Mouse (Mus musculus): Measurements from ENCODE around the gene Bet1l.
A peak's percentile ranks its signal among the peaks of the same experiment; 100 is the strongest.
"Not testable (repeated sequence)": the region's sequence is repeated elsewhere in the genome, so short reads cannot be mapped to it uniquely, and the experiment has no call there.

The Bet1l gene

DNA sequence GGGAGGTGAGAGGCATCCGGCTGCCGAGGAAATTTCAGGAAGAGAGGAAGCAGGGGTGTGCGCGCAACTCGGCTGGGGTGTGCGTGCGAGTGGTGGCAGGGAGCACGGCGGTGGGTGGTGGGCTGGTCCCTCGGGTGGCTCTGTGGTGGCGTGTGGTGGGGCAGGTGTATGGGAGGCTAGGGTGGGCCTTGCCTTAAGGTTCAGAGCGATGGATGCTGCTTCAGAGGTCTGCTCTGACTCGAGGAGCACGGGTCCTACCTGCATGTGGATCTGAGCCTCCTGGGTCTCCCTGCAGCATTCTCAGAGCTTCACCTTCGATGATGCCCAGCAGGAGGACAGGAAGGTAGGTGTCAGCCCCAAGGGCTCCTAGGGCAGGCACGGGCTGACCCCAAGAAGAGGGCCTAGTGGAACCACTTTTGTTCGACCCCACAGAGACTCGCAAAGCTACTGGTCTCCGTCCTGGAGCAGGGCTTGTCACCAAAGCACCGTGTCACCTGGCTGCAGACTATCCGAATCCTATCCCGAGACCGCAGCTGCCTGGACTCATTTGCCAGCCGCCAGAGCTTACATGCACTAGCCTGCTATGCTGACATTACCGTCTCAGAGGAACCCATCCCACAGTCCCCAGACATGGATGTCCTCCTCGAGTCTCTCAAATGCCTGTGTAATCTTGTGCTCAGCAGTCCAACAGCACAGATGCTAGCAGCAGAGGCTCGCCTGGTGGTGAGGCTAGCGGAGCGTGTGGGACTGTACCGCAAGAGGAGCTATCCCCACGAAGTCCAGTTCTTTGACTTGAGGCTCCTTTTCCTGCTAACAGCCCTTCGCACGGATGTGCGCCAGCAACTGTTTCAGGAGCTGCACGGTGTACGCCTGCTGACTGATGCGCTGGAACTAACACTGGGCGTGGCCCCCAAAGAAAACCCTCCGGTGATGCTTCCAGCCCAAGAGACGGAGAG is at the start of gene Bet1l:
Gene Bet1l (minus strand): TSS at position 28 of the 956 bp plus-strand sequence.
- no peak for DNase-seq

DNA sequence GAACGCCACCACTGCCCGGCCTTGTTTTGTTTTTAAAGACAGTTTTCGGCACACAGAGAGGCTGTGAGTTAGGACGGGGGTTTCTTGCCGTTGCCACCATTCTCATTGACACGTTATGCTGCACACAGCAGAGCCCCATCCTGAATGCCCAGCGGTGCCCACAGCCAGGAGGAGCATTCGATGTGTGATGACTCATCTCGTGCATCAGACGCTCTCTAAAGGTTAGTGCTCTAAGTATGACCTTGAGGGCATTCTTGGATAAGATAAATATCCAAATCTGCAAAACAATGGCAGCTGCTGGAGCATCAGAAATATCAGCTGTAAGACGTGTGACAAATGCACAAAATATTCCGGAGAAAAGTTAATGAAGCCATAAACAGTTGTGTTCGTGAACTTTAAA is 49.8 kb upstream of the Bet1l start:
- no peak for DNase-seq

DNA sequence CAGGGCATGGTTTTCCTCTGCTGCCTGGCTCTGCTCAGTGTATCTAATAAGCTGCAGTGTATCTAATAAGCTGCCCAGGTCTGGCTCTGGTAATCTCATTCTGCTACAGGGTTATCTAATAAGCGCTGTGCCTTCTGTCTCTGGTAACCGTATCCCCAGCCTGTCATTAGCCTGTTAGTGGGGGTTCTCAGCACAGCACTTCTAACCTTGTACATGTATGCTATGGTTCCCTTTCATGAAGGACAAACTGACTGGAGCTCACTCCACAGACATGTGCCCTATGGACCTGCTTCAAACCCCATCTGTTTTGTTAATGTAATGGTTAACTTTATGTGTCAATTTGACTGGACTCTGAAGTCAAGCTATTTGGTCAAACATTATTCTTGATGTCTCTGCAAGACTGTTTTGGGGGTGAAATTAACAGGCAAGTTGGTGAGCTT is 48.3 kb upstream of the Bet1l start:
- no peak for DNase-seq

DNA sequence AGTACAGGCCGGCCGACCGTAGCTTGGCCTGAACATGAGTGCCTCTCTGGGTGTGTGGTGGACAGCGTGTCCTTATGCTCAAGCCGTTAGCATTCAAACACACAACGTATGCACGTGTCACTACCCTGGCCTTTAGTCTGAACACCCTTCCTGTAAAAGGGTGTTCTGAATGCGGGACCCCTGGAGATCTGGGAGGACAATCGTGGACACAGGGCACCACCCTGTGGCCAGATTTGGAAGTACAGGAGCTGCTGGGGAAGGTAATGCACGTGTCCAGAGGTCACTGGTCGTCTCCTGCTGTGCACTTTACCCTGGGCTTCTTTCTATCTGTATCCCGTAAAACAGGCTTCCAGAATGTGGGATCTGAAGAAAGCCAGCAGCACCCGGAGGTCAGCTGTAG is 45.8 kb upstream of the Bet1l start:
- peak; percentile 58 for DNase-seq

DNA sequence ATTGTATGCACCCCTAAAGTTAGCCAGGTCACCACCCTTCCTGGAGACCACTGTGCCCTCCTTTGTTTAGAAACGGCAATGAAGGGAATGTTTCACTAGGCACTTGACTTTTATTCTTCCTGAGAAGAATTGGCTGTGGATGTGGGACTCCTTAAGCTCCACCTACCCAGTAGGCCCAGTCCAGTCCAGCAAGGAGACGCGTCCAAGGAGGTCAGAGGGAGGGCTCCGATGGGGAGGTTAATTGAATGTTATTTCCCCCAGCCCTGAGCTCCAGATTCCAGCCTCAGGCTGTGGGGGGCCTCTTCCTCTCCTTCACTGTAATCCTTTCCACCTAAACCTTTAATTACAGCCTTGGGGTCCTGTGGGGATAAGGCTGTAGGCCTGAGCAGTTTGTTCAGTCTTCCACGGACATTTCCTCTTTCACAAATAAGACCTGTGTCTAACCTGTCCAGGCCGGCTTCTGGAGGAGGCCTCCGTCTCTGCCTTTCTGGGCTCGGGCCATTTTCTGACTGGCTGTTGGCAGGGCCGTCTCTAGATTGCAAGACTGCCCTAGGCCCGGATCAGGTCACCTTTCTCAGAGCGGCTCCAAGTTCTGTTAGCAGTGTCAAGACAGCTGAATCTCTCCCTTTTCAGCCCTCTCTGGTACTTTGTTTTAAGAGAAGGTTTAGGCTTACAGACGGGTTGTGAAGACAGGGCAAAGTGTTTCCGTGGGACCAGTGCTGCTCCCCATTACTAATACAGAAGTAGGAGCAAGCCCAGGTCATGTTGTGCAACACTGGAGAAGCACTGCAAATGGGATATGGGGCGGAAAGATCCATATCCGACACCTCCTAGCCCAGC is 44.9 kb upstream of the Bet1l start:
- no peak for DNase-seq

DNA sequence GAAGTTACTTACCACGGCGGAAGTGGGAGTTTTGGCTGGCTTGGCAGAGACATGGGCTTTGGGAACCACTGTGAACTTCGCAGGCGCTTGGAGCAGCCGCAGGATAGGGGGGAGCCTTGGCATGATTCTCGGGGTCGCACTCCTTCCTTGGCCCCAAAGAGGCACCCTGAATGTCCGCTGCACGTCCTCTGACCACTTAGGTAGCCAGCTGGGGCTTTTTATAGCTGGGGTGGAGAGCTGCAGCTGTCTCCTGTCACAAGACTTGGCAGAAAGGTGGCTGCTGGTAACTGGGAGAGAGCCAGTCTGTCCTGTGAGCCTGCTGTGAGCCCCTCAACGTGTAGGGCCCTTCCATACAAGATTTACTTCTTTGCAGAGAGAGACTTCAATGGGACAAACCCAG is 42.8 kb upstream of the Bet1l start, which contains the start of gene Cox8b:
Gene Cox8b (minus strand): TSS at position 227 of the 400 bp plus-strand sequence.
- DNase-seq: no peak

DNA sequence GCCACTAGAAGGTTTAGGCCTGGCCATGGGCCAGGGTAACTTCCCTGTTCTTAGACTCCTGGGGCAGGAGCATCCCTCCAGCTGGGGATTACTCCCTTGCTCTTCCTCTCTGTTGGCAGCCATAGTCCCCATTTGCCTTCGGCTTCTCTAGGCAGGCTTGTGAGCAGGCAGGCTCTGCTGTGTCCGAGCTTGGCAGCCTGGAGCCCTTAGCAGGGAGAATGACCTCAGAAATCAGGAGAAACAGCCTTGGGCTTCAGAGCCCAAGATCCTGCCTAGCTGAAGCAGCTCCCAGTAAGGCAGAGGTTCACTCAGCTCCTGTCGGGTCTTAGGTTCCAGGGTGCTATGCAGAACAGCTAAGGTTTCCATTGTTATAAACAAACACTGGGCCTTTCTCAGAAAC is 41.7 kb upstream of the Bet1l start:
- DNase-seq: no peak

DNA sequence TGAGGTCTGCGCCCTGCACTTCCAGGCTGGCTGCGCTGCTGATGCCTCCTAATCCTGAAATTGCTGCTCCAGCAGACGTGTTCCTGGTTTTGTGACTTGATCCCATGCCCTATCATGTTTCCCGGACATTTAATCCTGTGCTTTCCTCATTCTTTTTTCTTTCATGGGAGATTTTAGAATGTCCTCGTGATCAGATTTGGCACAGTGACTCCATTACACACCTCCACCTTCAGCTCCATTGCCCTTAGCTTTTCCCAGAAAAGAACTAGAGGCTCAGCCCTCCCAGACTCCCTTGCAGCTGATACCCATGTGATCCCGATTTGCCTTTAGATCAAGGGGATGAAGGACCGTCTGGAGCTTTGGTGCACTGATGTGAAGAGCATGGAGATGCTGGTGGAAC is 40.5 kb upstream of the Bet1l start:
- DNase-seq: no peak

DNA sequence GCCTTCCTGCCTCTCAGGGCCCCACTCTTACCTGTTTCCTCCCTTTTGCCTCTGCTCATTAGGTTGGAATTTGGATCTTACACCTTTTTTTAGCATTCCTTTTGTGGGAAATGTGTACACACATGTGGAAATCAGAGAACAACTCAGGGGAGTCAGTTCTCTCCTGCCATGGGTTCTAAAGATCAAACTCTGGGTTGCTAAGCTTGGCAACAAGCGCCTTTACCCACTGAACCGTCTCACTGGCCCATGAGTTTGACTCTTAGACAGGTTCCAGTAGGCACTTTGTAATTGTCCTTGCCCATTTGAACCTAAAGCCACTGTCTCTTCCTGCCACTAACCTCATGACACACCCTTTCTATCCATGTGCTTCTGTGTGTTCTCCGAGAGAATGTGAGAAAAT is 37.2 kb upstream of the Bet1l start:
- DNase-seq: no peak

DNA sequence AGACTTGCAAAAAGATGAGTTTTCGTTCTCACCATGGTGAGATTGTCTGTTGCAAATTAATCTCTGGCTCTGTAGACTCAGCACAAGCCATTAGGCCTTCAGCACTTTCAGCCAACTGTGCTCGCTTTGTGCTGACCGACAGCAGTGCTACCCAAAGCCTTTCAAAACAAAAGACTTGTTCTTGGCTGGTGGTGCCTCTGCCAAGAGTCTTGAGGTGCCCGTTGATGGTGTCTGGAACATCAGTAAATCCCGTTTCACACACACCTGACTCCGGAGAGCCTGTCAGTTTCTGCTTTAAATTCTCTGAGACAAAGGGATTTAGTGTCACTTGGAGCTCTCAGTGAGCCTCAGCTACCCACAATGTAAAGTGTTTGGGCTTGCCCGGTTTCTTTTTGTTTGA is 36.7 kb upstream of the Bet1l start:
- DNase-seq: no peak

DNA sequence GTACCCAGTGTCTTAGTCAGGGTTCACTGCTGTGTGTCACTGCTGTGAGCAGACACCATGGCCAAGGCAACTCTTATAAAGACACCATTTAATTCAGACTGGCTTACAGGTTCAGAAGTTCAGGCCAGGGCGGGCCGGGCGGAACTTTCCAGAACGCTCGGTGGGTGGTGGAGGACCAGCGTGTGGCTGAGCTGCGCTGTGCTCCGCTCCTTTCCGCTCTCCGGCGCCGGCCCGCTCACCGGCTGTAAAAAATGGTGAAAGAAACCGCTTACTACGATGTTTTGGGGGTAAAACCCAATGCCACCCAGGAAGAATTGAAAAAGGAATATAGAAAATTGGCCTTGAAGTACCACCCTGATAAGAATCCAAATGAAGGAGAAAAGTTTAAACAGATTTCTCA is 33.3 kb upstream of the Bet1l start:
- not testable (repeated sequence) for DNase-seq

DNA sequence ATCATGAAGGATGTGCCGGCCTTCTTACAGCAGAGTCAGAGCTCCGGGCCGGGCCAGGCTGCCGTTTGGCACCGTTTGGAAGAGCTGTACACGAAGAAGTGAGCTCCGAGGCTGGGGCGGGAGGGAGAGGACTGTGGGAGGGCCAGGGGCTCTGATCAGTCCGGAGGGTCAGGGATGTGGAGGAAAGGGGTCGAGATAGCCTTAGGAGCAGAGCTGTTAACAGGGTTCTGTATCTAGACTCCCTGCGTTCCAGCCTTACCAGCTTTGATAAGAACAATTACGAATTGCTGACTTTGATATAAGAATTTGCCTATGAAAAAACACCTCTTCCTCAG is 25.1 kb upstream of the Bet1l start:
- no peak for DNase-seq

DNA sequence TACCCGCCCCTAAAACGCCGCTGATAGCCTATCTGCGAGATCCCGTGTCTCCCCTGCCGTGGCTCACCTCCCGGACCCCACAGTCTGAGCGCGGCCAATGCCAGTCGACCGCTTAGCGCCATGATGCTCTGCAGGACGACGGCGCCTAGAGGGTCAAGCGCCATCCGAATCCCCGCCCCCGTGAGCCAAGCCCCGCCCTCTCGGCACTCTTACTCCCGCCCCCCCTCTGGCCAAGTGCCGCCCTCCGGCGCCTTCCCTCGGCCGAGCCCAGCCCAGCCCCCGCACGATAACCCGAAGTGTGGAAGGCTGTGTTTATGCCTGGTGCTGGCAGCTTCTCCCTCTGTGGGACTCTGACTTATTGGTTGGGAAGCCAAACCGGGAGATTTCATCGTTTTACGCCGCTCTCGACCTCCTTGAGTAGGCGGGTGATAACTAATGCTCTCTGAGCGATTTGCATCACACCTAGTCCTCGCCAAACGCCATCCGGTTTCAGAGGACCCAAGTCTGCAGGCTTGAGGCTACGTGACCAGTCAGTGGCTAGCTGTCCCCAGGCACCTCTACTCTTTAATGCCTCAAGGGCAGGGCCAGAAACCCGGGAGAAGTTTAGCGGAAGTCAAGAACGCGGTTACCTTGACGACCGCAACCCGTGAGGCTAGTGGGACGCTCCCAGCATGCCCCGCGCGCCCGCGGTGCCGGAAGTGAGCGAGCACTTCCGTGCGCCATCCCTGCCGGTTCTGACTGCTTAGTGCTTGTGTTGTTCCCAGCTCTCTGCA is 24.5 kb upstream of the Bet1l start, which contains the start of the genes Psmd13 and Sirt3:
Gene Psmd13 (plus strand): TSS at position 273 of the 773 bp plus-strand sequence.
Gene Sirt3 (minus strand): TSS at position 614 of the 773 bp plus-strand sequence.
- peak; percentile 95 for DNase-seq

DNA sequence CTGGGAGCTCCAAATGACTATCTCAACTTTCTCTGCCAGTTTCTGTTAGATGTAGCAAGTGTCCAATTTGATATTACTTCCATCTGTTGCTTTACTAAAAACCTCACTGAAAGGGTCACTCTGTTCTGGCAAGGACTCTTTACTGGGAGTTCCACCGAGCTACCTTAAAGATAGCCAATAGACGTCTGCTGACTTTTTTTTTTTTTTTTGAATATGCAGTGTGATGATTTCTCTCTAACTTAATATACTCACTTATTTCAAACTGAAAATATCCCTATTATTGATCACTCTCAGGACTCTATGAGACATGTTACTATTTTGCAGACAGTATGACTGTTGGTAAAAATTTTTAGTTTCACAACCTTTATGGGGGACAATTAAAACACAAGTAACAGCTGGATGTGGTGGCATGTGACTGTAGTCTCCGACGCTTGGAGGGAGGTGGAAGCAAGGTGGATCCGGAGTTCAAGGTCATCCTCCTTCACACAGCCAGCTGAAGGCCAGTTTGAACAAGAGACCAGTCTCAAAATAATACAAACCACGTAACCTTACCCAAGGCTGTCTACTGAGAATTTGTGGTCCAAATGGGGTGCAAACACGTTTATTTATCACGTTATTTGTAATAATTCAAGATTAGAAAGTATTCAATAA is 23.6 kb upstream of the Bet1l start:
- DNase-seq: no peak

DNA sequence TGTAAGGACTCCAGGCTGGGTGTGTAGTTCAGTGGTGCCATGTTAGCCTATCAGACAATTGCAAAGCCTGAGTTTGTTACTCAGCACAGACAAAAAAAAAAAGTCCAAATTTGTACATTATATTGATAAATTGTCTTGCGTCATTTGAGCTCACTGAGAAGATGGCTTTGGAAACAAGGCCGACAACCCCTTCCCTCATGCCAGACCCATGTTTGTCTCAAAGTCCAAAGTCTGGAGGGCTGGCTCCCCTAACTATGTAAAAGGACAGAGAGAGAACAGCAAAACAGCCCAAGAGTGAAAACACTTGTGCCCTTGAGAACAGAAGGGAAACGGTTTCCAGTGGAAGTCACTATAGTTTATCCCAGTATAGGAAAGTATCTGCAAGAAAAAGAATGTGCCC is 23.0 kb upstream of the Bet1l start:
- no peak for DNase-seq

DNA sequence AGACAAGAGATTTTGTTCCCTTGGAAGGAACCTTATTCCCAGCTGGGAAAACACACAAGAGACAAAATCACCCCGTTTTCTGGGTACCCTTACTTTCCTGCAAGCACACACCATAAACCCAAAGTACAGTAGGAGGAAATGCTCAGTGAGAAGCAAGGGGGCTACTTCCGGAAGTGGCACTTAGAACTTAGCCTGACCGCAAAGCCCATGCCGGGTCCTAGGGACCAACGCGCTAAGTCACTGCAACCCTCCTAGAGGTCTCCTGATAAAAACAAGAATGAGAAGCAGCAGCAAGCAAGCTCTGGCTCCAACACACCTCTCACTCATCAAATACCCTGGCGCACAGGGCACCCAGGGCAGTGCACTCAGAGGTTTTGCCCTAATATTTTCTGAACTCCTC is 22.0 kb upstream of the Bet1l start:
- DNase-seq: no peak

DNA sequence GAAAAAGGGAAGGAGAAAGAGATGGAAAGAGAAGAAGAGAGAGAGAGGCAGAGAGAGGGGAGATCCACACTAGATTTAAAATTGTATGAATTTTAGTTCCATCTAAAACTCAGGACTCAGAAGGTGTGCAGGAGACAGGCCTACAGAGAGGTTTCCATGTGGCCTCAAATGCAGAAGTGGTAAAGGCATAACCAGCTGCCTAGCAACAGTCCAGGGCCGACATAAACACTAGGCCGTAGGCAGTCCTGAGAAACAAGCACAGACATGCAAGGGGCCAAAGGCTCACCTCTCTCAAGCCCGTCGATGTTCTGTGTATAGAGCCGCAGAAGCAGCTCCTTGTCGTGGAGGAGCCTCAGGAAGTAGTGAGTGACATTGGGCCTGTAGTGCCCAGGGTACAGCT is 20.0 kb upstream of the Bet1l start:
- no peak for DNase-seq

DNA sequence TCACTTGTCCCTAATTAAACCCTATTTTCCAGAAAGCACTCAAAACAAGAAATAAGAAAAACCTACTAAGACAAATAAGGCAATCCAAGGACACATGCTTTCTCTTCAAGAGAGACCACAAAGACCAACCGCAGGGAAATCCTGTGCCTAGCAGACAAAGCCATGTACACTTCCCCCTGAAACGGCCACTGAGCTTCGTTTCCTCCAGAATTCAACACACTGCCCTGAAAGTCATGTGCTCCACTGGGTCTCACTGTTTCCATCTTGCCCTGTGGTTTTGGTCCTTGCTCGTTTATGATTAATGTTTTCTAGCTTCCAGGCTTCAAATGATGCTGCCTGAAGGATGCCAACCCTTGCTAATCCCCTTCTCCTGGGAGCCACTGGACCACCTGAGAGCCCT is 16.8 kb upstream of the Bet1l start:
- no peak for DNase-seq

DNA sequence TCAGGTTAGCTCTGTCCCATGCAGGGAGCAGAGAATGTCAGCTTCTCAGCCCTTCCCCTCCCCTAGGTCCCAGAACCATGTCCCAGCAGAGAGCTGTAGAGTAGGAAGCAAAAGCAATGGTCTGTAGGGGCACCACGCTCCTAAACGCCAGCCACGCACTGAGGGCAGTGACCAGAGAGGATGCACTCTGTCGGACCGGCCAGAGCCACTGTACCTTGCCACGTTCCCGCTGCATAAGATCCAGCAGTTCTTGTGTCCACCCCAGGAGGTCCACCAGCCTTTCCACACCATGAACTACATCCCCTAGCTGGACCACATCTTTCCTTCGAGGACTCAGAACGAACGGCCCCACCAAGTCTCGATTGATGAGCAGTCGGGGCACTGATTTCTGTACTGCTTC is 7.4 kb upstream of the Bet1l start:
- DNase-seq: no peak

DNA sequence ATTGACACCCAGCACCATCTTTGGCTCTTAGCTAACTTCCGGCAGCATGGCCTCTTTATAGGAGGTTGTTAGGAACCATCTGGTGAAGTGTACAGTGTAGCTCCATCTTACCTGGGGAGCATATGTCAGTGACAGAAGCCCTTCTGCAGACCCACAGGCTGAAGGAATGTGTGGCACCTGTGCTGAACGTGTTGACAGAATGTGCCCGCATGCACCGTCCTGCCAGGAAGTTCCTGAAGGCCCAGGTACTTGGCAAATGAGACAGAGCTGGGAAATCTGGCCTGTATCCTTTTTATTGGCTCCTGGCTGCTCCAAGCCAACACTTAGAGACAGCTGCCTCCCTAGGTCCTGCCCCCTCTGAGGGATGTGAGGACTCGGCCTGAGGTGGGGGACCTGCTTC is 3.4 kb upstream of the Bet1l start:
- DNase-seq: no peak

DNA sequence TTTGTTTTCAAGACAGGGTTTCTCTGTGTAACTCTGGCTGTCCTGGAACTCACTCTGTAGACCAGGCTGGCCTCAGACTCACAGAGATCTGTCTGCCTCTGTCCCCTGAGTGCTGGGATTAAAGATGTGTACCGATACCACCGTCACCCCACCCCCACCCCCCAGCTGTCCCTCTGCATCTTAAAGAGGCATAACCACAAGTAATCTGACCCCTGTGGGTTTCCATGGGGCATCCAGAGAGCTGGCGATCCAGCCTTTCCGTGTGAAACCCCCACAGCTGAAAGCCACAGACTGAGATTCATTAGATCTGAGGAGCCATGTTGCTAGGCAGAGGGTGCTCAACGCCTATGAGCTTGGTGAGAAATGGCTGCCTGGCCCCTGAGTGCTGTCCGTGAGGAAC is 2.6 kb upstream of the Bet1l start:
- no peak for DNase-seq

DNA sequence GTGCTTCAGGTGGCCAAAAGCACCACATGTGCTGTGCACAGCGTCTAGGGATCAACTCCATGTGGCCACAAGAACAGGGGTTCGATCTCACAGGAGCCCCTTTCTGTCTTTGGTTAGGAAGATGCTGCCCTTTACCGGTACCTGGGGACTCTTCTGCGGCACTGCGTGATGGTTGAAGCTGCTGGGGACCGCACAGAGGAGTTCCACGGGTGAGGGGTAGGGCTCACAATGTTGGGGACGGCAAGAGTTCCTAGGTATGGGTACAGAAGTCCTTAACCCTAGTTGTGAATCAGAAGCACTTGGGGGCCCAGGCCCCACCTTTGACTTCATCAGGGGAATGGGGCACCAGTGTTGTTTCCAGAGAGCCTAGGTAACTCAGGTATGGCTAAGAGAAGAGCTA is 1.4 kb upstream of the Bet1l start:
- no peak for DNase-seq

Data from right cerebral cortex, adult 18-20 months (tissue).